Mouse (Mus musculus) hindbrain, embryonic 11.5 days (tissue): Measurements from ENCODE around the gene Uspl1. TPM values are rescaled to one million over a fixed set of nuclear protein-coding genes. Genes with fewer than 3 reads are reported as not detected.

ENCODE experiments used
- ATAC-seq: fragments of 200-750 bp; cut with Nextera tagmentation; 2 replicates; pipeline ENCODE4 v1.8.0; 2017; ENCODE audit warnings: mild to moderate bottlenecking, moderate TSS enrichment, moderate library complexity; ENCODE audit not compliant: low FRiP score
- DNase-seq: peaks from one replicate; pipeline ENCODE4 v3.0.0-alpha.2; 2015; ENCODE audit warnings: low spot score
- H3K27ac ChIP-seq: fragments of 300-500 bp; sonication (generic); 2 replicates; pipeline ENCODE4 v1.5.1; 2014; ENCODE audit warnings: mild to moderate bottlenecking, low read depth, low read length
- H3K27me3 ChIP-seq: fragments of 300-500 bp; sonication (generic); 2 replicates; pipeline ENCODE4 v1.6.1; 2014; ENCODE audit warnings: mild to moderate bottlenecking, low read length, moderate library complexity, mixed read lengths; ENCODE audit not compliant: control insufficient read depth, insufficient read depth
- H3K36me3 ChIP-seq: fragments of 300-500 bp; sonication (generic); 2 replicates; pipeline ENCODE4 v1.6.1; 2014; ENCODE audit warnings: mild to moderate bottlenecking, low read length, moderate library complexity, mixed read lengths; ENCODE audit not compliant: control insufficient read depth, insufficient read depth
- H3K4me1 ChIP-seq: fragments of 300-500 bp; sonication (generic); replicated peaks from 2 replicates; pipeline ENCODE4 v1.6.1; 2014; ENCODE audit warnings: low read length, mixed read lengths; ENCODE audit not compliant: control insufficient read depth, insufficient read depth
- H3K4me2 ChIP-seq: fragments of 300-500 bp; sonication (generic); replicated peaks from 2 replicates; pipeline ENCODE4 v1.6.1; 2014; ENCODE audit warnings: mild to moderate bottlenecking, low read depth, low read length
- H3K4me3 ChIP-seq: fragments of 300-500 bp; sonication (generic); 2 replicates; pipeline ENCODE4 v1.5.1; 2014; ENCODE audit warnings: low read depth, low read length
- H3K9ac ChIP-seq: fragments of 300-500 bp; sonication (generic); 2 replicates; pipeline ENCODE4 v1.6.1; 2014; ENCODE audit warnings: low read depth, low read length
- H3K9me3 ChIP-seq: fragments of 300-500 bp; sonication (generic); 2 replicates; pipeline ENCODE4 v1.6.1; 2016; ENCODE audit warnings: low read length; ENCODE audit not compliant: control insufficient read depth
- WGBS: fragments of 180-500 bp; shearing (Covaris S2); extraction: QIAGEN DNeasy Blood & Tissue Kit; methylation state at CpG from one replicate; pipeline ENCODE4 v1.1.7; 2014; 5-methylcytosine and 5-hydroxymethylcytosine counted together
- polyA plus RNA-seq: library from polyadenylated mRNA; unstranded; fragments of >200 nt; fragmentation: Nextera tagmentation; extraction: Ambion mirVana; gene quantifications from 2 replicates; pipeline ENCODE4 v1.2.1, GENCODE M21; 2014

Gene Uspl1
- polyA plus RNA-seq, 1 experiment from 2014 or later, result 73.7 TPM

DNA sequence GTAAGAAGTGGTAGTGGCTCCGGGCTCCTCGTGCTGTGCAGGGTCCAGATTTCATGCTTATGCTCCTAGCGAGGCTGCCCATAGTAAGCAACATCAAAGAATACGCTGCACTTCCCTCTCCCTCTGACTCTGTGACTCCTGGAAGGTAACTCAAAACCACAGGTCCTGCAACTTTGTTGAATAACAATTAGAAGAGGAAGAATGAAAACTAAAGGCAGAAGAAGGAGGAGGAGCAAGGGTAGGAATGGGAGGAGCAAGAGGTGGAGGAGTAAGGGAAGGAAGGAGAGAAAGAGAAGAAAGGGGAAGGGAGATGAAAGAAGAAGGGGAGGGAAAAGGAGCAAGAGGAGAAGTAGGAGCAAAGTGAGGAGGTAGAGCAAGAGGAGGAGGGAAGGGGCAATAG, 80.3 kb downstream of the Uspl1 start, which contains the start of gene Alox5ap:
Alox5ap (plus strand) TSS at position 363 of the 400 bp plus-strand sequence.
- no peak within 1 kb of the TSS for H3K9ac ChIP-seq
- WGBS, result 60% methylated on average over 4 of the region's 4 CpGs
- no peak for ATAC-seq

DNA sequence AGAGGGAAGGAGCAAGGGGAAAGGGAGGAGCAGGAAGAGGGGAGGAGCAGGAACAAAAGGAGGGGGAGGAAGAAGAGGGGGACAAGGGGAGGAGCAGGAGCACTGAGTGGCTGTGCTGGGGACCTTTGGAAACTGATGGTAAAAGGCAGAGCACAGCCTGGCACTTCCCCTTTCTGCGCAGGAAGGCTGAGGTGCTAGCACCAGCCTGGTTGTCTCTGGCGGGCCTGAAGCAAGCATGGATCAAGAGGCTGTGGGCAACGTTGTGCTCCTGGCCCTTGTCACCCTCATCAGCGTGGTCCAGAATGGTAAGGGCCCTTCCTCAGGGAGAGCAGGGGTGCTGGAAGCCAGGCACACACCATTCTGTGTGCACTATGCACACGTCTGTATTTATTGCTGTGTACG, 80.7 kb downstream of the Uspl1 start:
- no peaks in the 10 kb centered on the region for H3K27me3 ChIP-seq

More for the DNA sequence above, 80.3 kb downstream of the Uspl1 start, which contains the start of gene Alox5ap:
- Histone ChIP-seq H3K27ac (no peak within 1 kb of the TSS), H3K4me3 (no peak within 1 kb of the TSS), H3K36me3 (no peaks in the 10 kb centered on the region), H3K27me3 (no peaks in the 10 kb centered on the region), H3K9me3 (no peaks in the 10 kb centered on the region), H3K4me1 (no peaks in the 10 kb centered on the region), H3K4me2 (no peak within 1 kb of the TSS)
- DNase-seq, result no peak

More for the DNA sequence above, 80.7 kb downstream of the Uspl1 start:
- no peaks in the 10 kb centered on the region for H3K4me1 ChIP-seq
- H3K4me2 ChIP-seq, result no peak overlapping the region
- H3K36me3 ChIP-seq, result no peaks in the 10 kb centered on the region
- H3K27ac ChIP-seq, result no peak overlapping the region
- ATAC-seq (no peak), DNase-seq (no peak)
- 65% methylated on average over 6 of the region's 6 CpGs for WGBS
- H3K4me3 ChIP-seq, result no peak overlapping the region
- no peak overlapping the region for H3K9ac ChIP-seq
- no peaks in the 10 kb centered on the region for H3K9me3 ChIP-seq

Other genes with a start within 250 kb of the Uspl1 start
- not detected in 2 replicates for gene Gm42791, start 189.2 kb upstream of the Uspl1 start, polyA plus RNA-seq
- 1,633 and 1,649 TPM in 2 replicates for gene Hmgb1, start 139 bp downstream of the Uspl1 start, polyA plus RNA-seq
- 5.6 and 6.9 TPM in 2 replicates for gene Alox5ap, start 80.4 kb downstream of the Uspl1 start, polyA plus RNA-seq
- gene Medag, start 227.4 kb downstream of the Uspl1 start, polyA plus RNA-seq, result 0.25 and 0.80 TPM in 2 replicates